Mouse (Mus musculus): ENCODE results near the gene Rom1.
"Not testable (repeated sequence)": the region's sequence is repeated elsewhere in the genome, so short reads cannot be mapped to it uniquely, and the experiment has no call there.

The Rom1 gene

GRCm38 (mm10) chr19:8929224-8930088, at the start of gene Rom1, which contains the start of gene Eml3:
Gene Rom1 (minus strand): TSS chr19:8929356.
Gene Eml3 (plus strand): TSS chr19:8929552.
- DNase-seq (ENCODE audit: low spot score): peak; percentile 93

GRCm38 (mm10) chr19:8976535-8976934, 47.4 kb upstream of the Rom1 start:
- no peak for DNase-seq (ENCODE audit: low spot score)

GRCm38 (mm10) chr19:8975491-8975890, 46.3 kb upstream of the Rom1 start:
- DNase-seq (ENCODE audit: low spot score): no peak

GRCm38 (mm10) chr19:8974638-8975037, 45.5 kb upstream of the Rom1 start:
- DNase-seq (ENCODE audit: low spot score): no peak

GRCm38 (mm10) chr19:8972491-8972890, 43.3 kb upstream of the Rom1 start:
- not testable (repeated sequence) for DNase-seq (ENCODE audit: low spot score)

- no peak for DNase-seq (ENCODE audit: low spot score)
These were observed 38.7 kb upstream of the Rom1 start for GRCm38 (mm10) chr19:8967893-8968292.

GRCm38 (mm10) chr19:8967373-8967743, 38.2 kb upstream of the Rom1 start:
- DNase-seq (ENCODE audit: low spot score): no peak

- DNase-seq (ENCODE audit: low spot score): peak; percentile 100
These were observed 37.6 kb upstream of the Rom1 start, which contains the start of gene Eef1g for GRCm38 (mm10) chr19:8966590-8967372. Gene Eef1g (plus strand): TSS chr19:8967041.

- DNase-seq (ENCODE audit: low spot score): no peak
These were observed 37.0 kb upstream of the Rom1 start for GRCm38 (mm10) chr19:8966198-8966589.

- DNase-seq (ENCODE audit: low spot score): no peak
These were observed 36.6 kb upstream of the Rom1 start for GRCm38 (mm10) chr19:8965771-8966170.

GRCm38 (mm10) chr19:8965075-8965474, 35.9 kb upstream of the Rom1 start:
- no peak for DNase-seq (ENCODE audit: low spot score)

- DNase-seq (ENCODE audit: low spot score): no peak
These were observed 33.1 kb upstream of the Rom1 start for GRCm38 (mm10) chr19:8962256-8962655.

GRCm38 (mm10) chr19:8954171-8954570, 25.0 kb upstream of the Rom1 start:
- no peak for DNase-seq (ENCODE audit: low spot score)

GRCm38 (mm10) chr19:8953135-8954039, 24.2 kb upstream of the Rom1 start, which contains the start of gene Tut1:
Gene Tut1 (plus strand): TSS chr19:8953847.
- peak; percentile 94 for DNase-seq (ENCODE audit: low spot score)

GRCm38 (mm10) chr19:8952241-8952640, 23.1 kb upstream of the Rom1 start:
- DNase-seq (ENCODE audit: low spot score): no peak

- DNase-seq (ENCODE audit: low spot score): no peak
These were observed 21.0 kb upstream of the Rom1 start for GRCm38 (mm10) chr19:8950190-8950589.

GRCm38 (mm10) chr19:8946929-8947328, 17.8 kb upstream of the Rom1 start:
- no peak for DNase-seq (ENCODE audit: low spot score)

GRCm38 (mm10) chr19:8945251-8945650, 16.1 kb upstream of the Rom1 start:
- DNase-seq (ENCODE audit: low spot score): no peak

- peak; percentile 47 for DNase-seq (ENCODE audit: low spot score)
These were observed 15.6 kb upstream of the Rom1 start for GRCm38 (mm10) chr19:8944750-8945149.

- DNase-seq (ENCODE audit: low spot score): no peak
These were observed 14.9 kb upstream of the Rom1 start for GRCm38 (mm10) chr19:8944062-8944461.

- no peak for DNase-seq (ENCODE audit: low spot score)
These were observed 13.9 kb upstream of the Rom1 start for GRCm38 (mm10) chr19:8943047-8943446.

Measured in yolk sac, embryonic 10.5 days (tissue).